Mouse (Mus musculus) megakaryocyte, embryonic 14.5 days (primary cell): ENCODE data around the gene Klhdc1.

Experiments used
- FLI1 ChIP-seq: IDR thresholded peaks from 2 replicates; pipeline ENCODE4 v1.6.1; 2012; ENCODE audit warnings: low read length, inconsistent platforms, mixed read lengths
- GATA1 ChIP-seq: IDR thresholded peaks from 3 replicates; pipeline ENCODE4 v1.6.1; 2012; ENCODE audit warnings: mixed read lengths, low read length, inconsistent platforms, borderline replicate concordance

DNA sequence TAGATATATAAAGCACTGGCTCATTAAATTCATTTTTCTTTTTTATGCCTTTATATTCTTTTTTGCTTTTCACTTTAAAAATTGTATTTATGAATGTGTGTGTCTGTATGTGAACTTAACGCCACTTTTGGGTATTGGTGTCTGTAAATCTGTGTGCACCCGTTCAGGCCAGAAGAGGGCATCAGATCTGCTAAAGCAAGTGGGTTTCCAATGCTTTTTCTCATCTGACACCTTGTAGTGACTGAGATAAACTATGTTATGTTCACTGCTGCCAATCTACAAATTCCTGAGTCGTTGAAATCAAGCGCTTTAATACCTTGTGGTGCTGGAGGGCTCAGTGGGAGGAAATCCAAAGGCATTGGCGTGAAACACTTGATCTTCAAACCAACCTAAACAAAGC lies 29.9 kb upstream of the Klhdc1 start:
- no peak for TF ChIP-seq FLI1
- no peak for TF ChIP-seq GATA1
